In genomic region chr2:180333778-180334550, GRCm38 (mm10) we compare ENCODE assay signal across 9 mouse cellular contexts. TPM values are rescaled to one million over a fixed set of nuclear protein-coding genes. Genes with fewer than 3 reads are reported as not detected.
DNase-seq lines count a peak whose midpoint lies in the region; ATAC-seq lines count a peak whose summit lies in the region.
"Had no signal": no experiment of that assay in that cellular context is flagged by ENCODE, and none has a peak within 500 bp of the region (broad histone marks: within the 10 kb centered on the region; RNA-seq: fewer than 3 reads in every experiment).

No protein-coding gene starts in this region.

- peaks cover 75% of the 10 kb centered on the region for H3K4me1 ChIP-seq in megakaryocyte, embryonic 14.5 days
- H3K4me1 ChIP-seq in hindbrain, embryonic 11.5 days (replicated peaks; ENCODE audit: control insufficient read depth, insufficient read depth, low read length), result peaks cover 7% of the 10 kb centered on the region; the same call in 1 of the 2 replicates
- H3K4me1 ChIP-seq in liver, embryonic 13.5 days (replicated peaks), result no peaks in the 10 kb centered on the region

- WGBS in hindbrain, embryonic 11.5 days, result 1% methylated on average over 66 of the region's 69 CpGs
- WGBS in liver, embryonic 13.5 days (ENCODE audit: insufficient replicate concordance), result 3% methylated on average over 69 of the region's 69 CpGs

- no peaks in the 10 kb centered on the region for H3K9me3 ChIP-seq in megakaryocyte, embryonic 14.5 days
- no peaks in the 10 kb centered on the region for H3K9me3 ChIP-seq in hindbrain, embryonic 11.5 days (ENCODE audit: control insufficient read depth, low read length)
- H3K9me3 ChIP-seq in liver, embryonic 13.5 days (replicated peaks), result no peaks in the 10 kb centered on the region

- H3K27me3 ChIP-seq in megakaryocyte, embryonic 14.5 days (replicated peaks), result peaks cover 92% of the 10 kb centered on the region
- peaks cover 44% of the 10 kb centered on the region for H3K27me3 ChIP-seq in hindbrain, embryonic 11.5 days (ENCODE audit: control insufficient read depth, insufficient read depth, low read length)
- H3K27me3 ChIP-seq in liver, embryonic 13.5 days, result peaks cover 70% of the 10 kb centered on the region

- H3K36me3 ChIP-seq in megakaryocyte, embryonic 14.5 days (replicated peaks; ENCODE audit: low read length), result no peaks in the 10 kb centered on the region
- no peaks in the 10 kb centered on the region for H3K36me3 ChIP-seq in hindbrain, embryonic 11.5 days (ENCODE audit: control insufficient read depth, insufficient read depth, low read length)
- no peaks in the 10 kb centered on the region for H3K36me3 ChIP-seq in liver, embryonic 13.5 days

- H3K4me2 ChIP-seq in hindbrain, embryonic 11.5 days (replicated peaks; ENCODE audit: low read depth, low read length), result peak overlapping the region; percentile 63
- peak overlapping the region; percentile 52 for H3K4me2 ChIP-seq in liver, embryonic 13.5 days

- peak; percentile 66 for DNase-seq in hindbrain, embryonic 11.5 days (ENCODE audit: low spot score)
- no peak for DNase-seq in liver, embryonic 13.5 days
- peak; percentile 33 for DNase-seq in yolk sac, embryonic 10.5 days (ENCODE audit: low spot score)
- DNase-seq in right cerebral cortex, postnatal 14 days, result no peak
- DNase-seq in urinary bladder, postnatal 25 days (ENCODE audit: low spot score), result no peak
- DNase-seq: layer of hippocampus, adult 9-11 months had no signal

- no peak for ATAC-seq in megakaryocyte, adult 5-6 weeks (ENCODE audit: poor library complexity, severe bottlenecking)
- ATAC-seq in hindbrain, embryonic 11.5 days (ENCODE audit: low FRiP score), result no peak; the same call in 1 of the 2 replicates
- 0 out of 2 replicates have a peak, but pooled peaks have one; percentile 4 for ATAC-seq in liver, embryonic 13.5 days (ENCODE audit: low read depth)

- no peak overlapping the region for H3K27ac ChIP-seq in hindbrain, embryonic 11.5 days (ENCODE audit: low read depth, low read length)
- no peak overlapping the region for H3K27ac ChIP-seq in liver, embryonic 13.5 days

- peak overlapping the region; percentile 88 for H3K4me3 ChIP-seq in megakaryocyte, embryonic 14.5 days (replicated peaks)
- peak overlapping the region; percentile 28 for H3K4me3 ChIP-seq in hindbrain, embryonic 11.5 days (ENCODE audit: low read depth, low read length)
- H3K4me3 ChIP-seq in liver, embryonic 13.5 days (replicated peaks), result peak overlapping the region; percentile 46

- no peak overlapping the region for H3K9ac ChIP-seq in hindbrain, embryonic 11.5 days (ENCODE audit: low read depth, low read length)
- peak overlapping the region; percentile 45 for H3K9ac ChIP-seq in liver, embryonic 13.5 days

RNA-seq across cellular contexts. Expression of gene Gata5, which starts 0.5 kb away (rescaled TPM):
- not detected in 2 replicates for polyA plus RNA-seq in megakaryocyte, embryonic 14.5 days (2012; ENCODE audit: insufficient read depth, low replicate concordance)
- not detected in 2 replicates for total RNA-seq in megakaryocyte, adult 5-6 weeks (2015)
- not detected in 2 replicates for total RNA-seq in megakaryocyte, adult 5-6 weeks (2017)
- not detected in 2 replicates for polyA plus RNA-seq in hindbrain, embryonic 11.5 days (2014; fragmentation: Nextera tagmentation; extraction: Ambion mirVana)
- polyA plus RNA-seq in liver, embryonic 13.5 days (2015; fragmentation: Nextera tagmentation; extraction: Ambion mirVana), result 0.76 and 0.90 TPM in 2 replicates

RNA-seq across cellular contexts. Expression of gene Rbbp8nl, which starts 44.3 kb away (rescaled TPM):
- polyA plus RNA-seq in megakaryocyte, embryonic 14.5 days (2012; ENCODE audit: insufficient read depth, low replicate concordance), result 0.96 TPM in 1 of 2 replicates, not detected in the other
- not detected in 2 replicates for total RNA-seq in megakaryocyte, adult 5-6 weeks (2015)
- total RNA-seq in megakaryocyte, adult 5-6 weeks (2017), result not detected in 2 replicates
- polyA plus RNA-seq in hindbrain, embryonic 11.5 days (2014; fragmentation: Nextera tagmentation; extraction: Ambion mirVana), result 0.08 TPM in 1 of 2 replicates, not detected in the other
- not detected in 2 replicates for polyA plus RNA-seq in liver, embryonic 13.5 days (2015; fragmentation: Nextera tagmentation; extraction: Ambion mirVana)
- total RNA-seq: adrenal gland, postnatal 10 days had no signal

Comparison
In these comparisons a context has a peak if more than half of its experiments do, and no peak if none do; other contexts are left out.
1. H3K4me3 ChIP-seq: peak in every context shown above with its lines; median percentile 88 in megakaryocyte, embryonic 14.5 days; 46 in liver, embryonic 13.5 days; 28 in hindbrain, embryonic 11.5 days.
2. DNase-seq: peak in hindbrain, embryonic 11.5 days (single experiment) and yolk sac, embryonic 10.5 days (single experiment); none in liver, embryonic 13.5 days (single experiment), right cerebral cortex, postnatal 14 days (single experiment) and urinary bladder, postnatal 25 days (single experiment).